Mouse (Mus musculus) hindbrain, embryonic 16.5 days (tissue): Measurements from ENCODE around the gene Rapgef2. TPM values are rescaled to one million over a fixed set of nuclear protein-coding genes. Genes with fewer than 3 reads are reported as not detected.

Source experiments
- ATAC-seq: fragments of 200-750 bp; cut with Nextera tagmentation; 2 replicates; pipeline ENCODE4 v1.8.0; 2017; ENCODE audit warnings: moderate TSS enrichment, moderate library complexity
- H3K27ac ChIP-seq: fragments of 300-500 bp; sonication (generic); 2 replicates; pipeline ENCODE4 v1.5.1; 2014; ENCODE audit warnings: low read depth, mild to moderate bottlenecking, control low read depth, low read length, moderate library complexity
- H3K27me3 ChIP-seq: fragments of 300-500 bp; sonication (generic); replicated peaks from 2 replicates; pipeline ENCODE4 v1.6.1; 2014; ENCODE audit warnings: low read length; ENCODE audit not compliant: control insufficient read depth, insufficient read depth
- H3K36me3 ChIP-seq: fragments of 300-500 bp; sonication (generic); 2 replicates; pipeline ENCODE4 v1.6.1; 2014; ENCODE audit warnings: mild to moderate bottlenecking, low read length, moderate library complexity, mixed read lengths; ENCODE audit not compliant: control insufficient read depth, insufficient read depth
- H3K4me1 ChIP-seq: fragments of 300-500 bp; sonication (generic); 2 replicates; pipeline ENCODE4 v1.6.1; 2014; ENCODE audit warnings: low read depth, low read length; ENCODE audit not compliant: control insufficient read depth, insufficient read depth
- H3K4me2 ChIP-seq: fragments of 300-500 bp; sonication (generic); 2 replicates; pipeline ENCODE4 v1.6.1; 2014; ENCODE audit warnings: mild to moderate bottlenecking, low read length, control low read depth, moderate library complexity
- H3K4me3 ChIP-seq: fragments of 300-500 bp; sonication (generic); 2 replicates; pipeline ENCODE4 v1.5.1; 2014; ENCODE audit warnings: mild to moderate bottlenecking, low read length, control low read depth, moderate library complexity
- H3K9ac ChIP-seq: fragments of 300-500 bp; sonication (generic); 2 replicates; pipeline ENCODE4 v1.6.1; 2014; ENCODE audit warnings: low read depth, mild to moderate bottlenecking, control low read depth, low read length, moderate library complexity
- H3K9me3 ChIP-seq: fragments of 300-500 bp; sonication (generic); 2 replicates; pipeline ENCODE4 v1.6.1; 2014; ENCODE audit warnings: mild to moderate bottlenecking, low read length, moderate library complexity; ENCODE audit not compliant: control insufficient read depth
- WGBS: fragments of 180-500 bp; shearing (Covaris S2); extraction: QIAGEN DNeasy Blood & Tissue Kit; methylation state at CpG from one replicate; pipeline ENCODE4 v1.1.7; 2014; 5-methylcytosine and 5-hydroxymethylcytosine counted together
- polyA plus RNA-seq: library from polyadenylated mRNA; unstranded; fragments of >200 nt; fragmentation: Nextera tagmentation; extraction: Ambion mirVana; gene quantifications from 2 replicates; pipeline ENCODE4 v1.2.1, GENCODE M21; 2015

The Rapgef2 gene
- polyA plus RNA-seq, 1 experiment from 2014 or later, result 11.0 TPM

- H3K4me2 ChIP-seq, result no peak overlapping the region
- H3K9ac ChIP-seq, result no peak overlapping the region
- H3K4me1 ChIP-seq, result peaks cover 9% of the 10 kb centered on the region; the same call in 1 of the 2 replicates
- no peak overlapping the region for H3K27ac ChIP-seq
- 37% methylated on average over 9 of the region's 9 CpGs for WGBS
- no peaks in the 10 kb centered on the region for H3K9me3 ChIP-seq
- no peaks in the 10 kb centered on the region for H3K36me3 ChIP-seq
- peak; percentile 67 for ATAC-seq
- H3K27me3 ChIP-seq, result no peaks in the 10 kb centered on the region
- no peak overlapping the region for H3K4me3 ChIP-seq
Measured at GRCm38 (mm10) chr3:79221296-79222191, 64.8 kb downstream of the Rapgef2 start.

GRCm38 (mm10) chr3:79219144-79219930 lies 67.0 kb downstream of the Rapgef2 start:
- no peaks in the 10 kb centered on the region for H3K27me3 ChIP-seq
- H3K4me2 ChIP-seq, result no peak overlapping the region
- H3K27ac ChIP-seq, result no peak overlapping the region; the same call in 1 of the 2 replicates
- 37% methylated on average over 10 of the region's 10 CpGs for WGBS
- ATAC-seq, result no peak
- H3K9me3 ChIP-seq, result no peaks in the 10 kb centered on the region
- no peaks in the 10 kb centered on the region for H3K36me3 ChIP-seq
- H3K9ac ChIP-seq, result no peak overlapping the region
- H3K4me1 ChIP-seq, result peaks cover 9% of the 10 kb centered on the region; the same call in 1 of the 2 replicates
- no peak overlapping the region for H3K4me3 ChIP-seq

- no peak for ATAC-seq
- no peaks in the 10 kb centered on the region for H3K9me3 ChIP-seq
- peaks cover 9% of the 10 kb centered on the region; the same call in 1 of the 2 replicates for H3K4me1 ChIP-seq
- H3K27me3 ChIP-seq, result no peaks in the 10 kb centered on the region
- no peaks in the 10 kb centered on the region for H3K36me3 ChIP-seq
- peak overlapping the region; percentile 4; the same call in 1 of the 2 replicates for H3K27ac ChIP-seq
- H3K9ac ChIP-seq, result no peak overlapping the region
- H3K4me2 ChIP-seq, result no peak overlapping the region
- no peak overlapping the region for H3K4me3 ChIP-seq
- 12% methylated on average over 4 of the region's 4 CpGs for WGBS
Measured at GRCm38 (mm10) chr3:79218566-79219051, 67.7 kb downstream of the Rapgef2 start.

- ATAC-seq, result no peak
- H3K4me1 ChIP-seq, result no peaks in the 10 kb centered on the region; the same call in 1 of the 2 replicates
- no peak overlapping the region for H3K9ac ChIP-seq
- no peak overlapping the region for H3K4me2 ChIP-seq
- H3K9me3 ChIP-seq, result no peaks in the 10 kb centered on the region
- H3K4me3 ChIP-seq, result no peak overlapping the region
- H3K27ac ChIP-seq, result no peak overlapping the region
- WGBS, result 75% methylated on average over 5 of the region's 5 CpGs
- no peaks in the 10 kb centered on the region for H3K27me3 ChIP-seq
- no peaks in the 10 kb centered on the region for H3K36me3 ChIP-seq
Measured at GRCm38 (mm10) chr3:79210243-79210642, 76.1 kb downstream of the Rapgef2 start.

- H3K4me1 ChIP-seq, result peaks cover 11% of the 10 kb centered on the region
- no peaks in the 10 kb centered on the region for H3K27me3 ChIP-seq
- no peak overlapping the region for H3K9ac ChIP-seq
- H3K4me3 ChIP-seq, result no peak overlapping the region
- no peak overlapping the region for H3K4me2 ChIP-seq
- no peak for ATAC-seq
- H3K27ac ChIP-seq, result no peak overlapping the region
- H3K9me3 ChIP-seq, result no peaks in the 10 kb centered on the region
- WGBS, result 81% methylated on average over 2 of the region's 2 CpGs
- H3K36me3 ChIP-seq, result no peaks in the 10 kb centered on the region
Measured at GRCm38 (mm10) chr3:79207216-79207615, 79.1 kb downstream of the Rapgef2 start.

GRCm38 (mm10) chr3:79206524-79206923 lies 79.8 kb downstream of the Rapgef2 start:
- Histone ChIP-seq H3K9me3 (no peaks in the 10 kb centered on the region), H3K36me3 (no peaks in the 10 kb centered on the region), H3K27ac (no peak overlapping the region), H3K4me2 (no peak overlapping the region), H3K4me3 (no peak overlapping the region), H3K4me1 (peaks cover 11% of the 10 kb centered on the region), H3K27me3 (no peaks in the 10 kb centered on the region), H3K9ac (no peak overlapping the region)
- no peak for ATAC-seq
- WGBS, result 97% methylated on average over 7 of the region's 7 CpGs

GRCm38 (mm10) chr3:79205981-79206380 lies 80.3 kb downstream of the Rapgef2 start:
- H3K36me3 ChIP-seq, result no peaks in the 10 kb centered on the region
- H3K9ac ChIP-seq, result no peak overlapping the region
- no peak overlapping the region for H3K4me3 ChIP-seq
- no peaks in the 10 kb centered on the region for H3K27me3 ChIP-seq
- WGBS, result 81% methylated on average over 4 of the region's 4 CpGs
- no peak overlapping the region for H3K27ac ChIP-seq
- peaks cover 11% of the 10 kb centered on the region for H3K4me1 ChIP-seq
- H3K4me2 ChIP-seq, result no peak overlapping the region
- H3K9me3 ChIP-seq, result no peaks in the 10 kb centered on the region
- ATAC-seq, result no peak

- no peak overlapping the region for H3K27ac ChIP-seq
- no peaks in the 10 kb centered on the region for H3K27me3 ChIP-seq
- H3K4me2 ChIP-seq, result no peak overlapping the region
- H3K4me3 ChIP-seq, result no peak overlapping the region
- no peaks in the 10 kb centered on the region for H3K36me3 ChIP-seq
- H3K4me1 ChIP-seq, result peaks cover 11% of the 10 kb centered on the region
- whole genome bisulfite sequencing, result 34% methylated on average over 3 of the region's 3 CpGs
- H3K9me3 ChIP-seq, result no peaks in the 10 kb centered on the region
- ATAC-seq, result no peak
- no peak overlapping the region for H3K9ac ChIP-seq
Measured at GRCm38 (mm10) chr3:79205112-79205511, 81.2 kb downstream of the Rapgef2 start.

GRCm38 (mm10) chr3:79204261-79204660 lies 82.1 kb downstream of the Rapgef2 start:
- H3K36me3 ChIP-seq, result no peaks in the 10 kb centered on the region
- no peak overlapping the region for H3K4me3 ChIP-seq
- H3K27ac ChIP-seq, result no peak overlapping the region
- H3K9ac ChIP-seq, result no peak overlapping the region
- H3K27me3 ChIP-seq, result no peaks in the 10 kb centered on the region
- ATAC-seq, result no peak
- H3K4me1 ChIP-seq, result peaks cover 11% of the 10 kb centered on the region
- H3K4me2 ChIP-seq, result no peak overlapping the region
- WGBS, result 63% methylated on average over 9 of the region's 9 CpGs
- no peaks in the 10 kb centered on the region for H3K9me3 ChIP-seq
